In genomic region chr11:70688372-70688771, GRCm38 (mm10) we compare ENCODE assay signal across 8 mouse cellular contexts. TPM values are rescaled to one million over a fixed set of nuclear protein-coding genes. Genes with fewer than 3 reads are reported as not detected.
DNase-seq lines count a peak whose midpoint lies in the region; ATAC-seq and TF ChIP-seq lines count a peak whose summit lies in the region.

No protein-coding gene starts in this region.

- peak overlapping the region; percentile 78 for H3K9ac ChIP-seq in embryonic facial prominence, embryonic 12.5 days
- peak overlapping the region; percentile 71 for H3K9ac ChIP-seq in intestine, embryonic 14.5 days (ENCODE audit: low read length)
- peak overlapping the region; percentile 82 for H3K9ac ChIP-seq in neural tube, embryonic 12.5 days

- no peak for ATAC-seq in embryonic facial prominence, embryonic 12.5 days (ENCODE audit: insufficient number of reproducible peaks, insufficient read depth, low FRiP score, low TSS enrichment)
- no peak for ATAC-seq in intestine, embryonic 14.5 days (replicated peaks; ENCODE audit: low FRiP score, low TSS enrichment, low read depth)
- no peak for ATAC-seq in neural tube, embryonic 12.5 days (ENCODE audit: low FRiP score, low read depth)

- H3K9me3 ChIP-seq in embryonic facial prominence, embryonic 12.5 days, result no peaks in the 10 kb centered on the region
- H3K9me3 ChIP-seq in intestine, embryonic 14.5 days (ENCODE audit: control insufficient read depth, low read length), result no peaks in the 10 kb centered on the region
- H3K9me3 ChIP-seq in neural tube, embryonic 12.5 days, result no peaks in the 10 kb centered on the region

- peaks cover 20% of the 10 kb centered on the region for H3K36me3 ChIP-seq in embryonic facial prominence, embryonic 12.5 days
- peaks cover 21% of the 10 kb centered on the region for H3K36me3 ChIP-seq in intestine, embryonic 14.5 days (ENCODE audit: control insufficient read depth, insufficient read depth, low read length)
- peaks cover 23% of the 10 kb centered on the region for H3K36me3 ChIP-seq in neural tube, embryonic 12.5 days

- H3K4me1 ChIP-seq in embryonic facial prominence, embryonic 12.5 days, result peaks cover 17% of the 10 kb centered on the region
- H3K4me1 ChIP-seq in intestine, embryonic 14.5 days (replicated peaks; ENCODE audit: control insufficient read depth, insufficient read depth, low read length), result peaks cover 25% of the 10 kb centered on the region
- peaks cover 12% of the 10 kb centered on the region for H3K4me1 ChIP-seq in neural tube, embryonic 12.5 days

- no peak for DNase-seq in layer of hippocampus, adult 2 months (ENCODE audit: low spot score in 2 of 2)
- no peak for DNase-seq in layer of hippocampus, adult 9-10 months (ENCODE audit: low spot score)
- peak; percentile 56 for DNase-seq in intestine, embryonic 14.5 days (ENCODE audit: low spot score)
- no peak for DNase-seq in left cerebral cortex, postnatal 14 days (ENCODE audit: low spot score in 2 of 2)
- no peak for DNase-seq in gastrocnemius, postnatal 10 days
- DNase-seq in frontal cortex, postnatal 14 days (ENCODE audit: low spot score in 2 of 2), result no peak

- WGBS in embryonic facial prominence, embryonic 12.5 days, result 15% methylated on average over 8 of the region's 8 CpGs
- 18% methylated on average over 8 of the region's 8 CpGs for WGBS in intestine, embryonic 14.5 days
- WGBS in neural tube, embryonic 12.5 days, result 9% methylated on average over 8 of the region's 8 CpGs

- H3K27ac ChIP-seq in layer of hippocampus, adult 2 months, result peak overlapping the region; percentile 100
- no peak overlapping the region for H3K27ac ChIP-seq in embryonic facial prominence, embryonic 12.5 days
- H3K27ac ChIP-seq in intestine, embryonic 14.5 days (ENCODE audit: low read depth), result peak overlapping the region; percentile 77
- H3K27ac ChIP-seq in neural tube, embryonic 12.5 days, result no peak overlapping the region; the same call in 1 of the 2 replicates

- intact Hi-C loops in left cerebral cortex, postnatal 14 days (cut with DNase I), result loop anchor here (5.0 kb wide), 1 partner anchor 44 kb away; no protein-coding TSS in a partner anchor

- no peaks in the 10 kb centered on the region for H3K27me3 ChIP-seq in embryonic facial prominence, embryonic 12.5 days
- no peaks in the 10 kb centered on the region for H3K27me3 ChIP-seq in intestine, embryonic 14.5 days (replicated peaks; ENCODE audit: control insufficient read depth, insufficient read depth, low read length)
- H3K27me3 ChIP-seq in neural tube, embryonic 12.5 days (replicated peaks), result no peaks in the 10 kb centered on the region

- peak overlapping the region; percentile 94 for H3K4me3 ChIP-seq in layer of hippocampus, adult 2 months
- H3K4me3 ChIP-seq in embryonic facial prominence, embryonic 12.5 days, result peak overlapping the region; percentile 87
- peak overlapping the region; percentile 71 for H3K4me3 ChIP-seq in intestine, embryonic 14.5 days (ENCODE audit: low read depth, low read length)
- H3K4me3 ChIP-seq in neural tube, embryonic 12.5 days, result peak overlapping the region; percentile 78

- TF ChIP-seq CTCF in layer of hippocampus, adult 2 months (conservative IDR thresholded peaks at IDR 0.05), result no peak

- peak overlapping the region; percentile 90 for H3K4me2 ChIP-seq in embryonic facial prominence, embryonic 12.5 days (replicated peaks)
- peak overlapping the region; percentile 75 for H3K4me2 ChIP-seq in intestine, embryonic 14.5 days (ENCODE audit: low read length)
- H3K4me2 ChIP-seq in neural tube, embryonic 12.5 days (replicated peaks), result peak overlapping the region; percentile 91

RNA-seq across cellular contexts. Expression of gene Camta2, which starts 0.5 kb away (rescaled TPM):
- 100 to 1,000 TPM; 387 to 403 TPM for total RNA-seq in layer of hippocampus, adult 2 months (2021)
- polyA plus RNA-seq in embryonic facial prominence, embryonic 12.5 days (2016; fragmentation: Nextera tagmentation; extraction: Ambion mirVana), result 12.0 and 12.3 TPM in 2 replicates
- polyA plus RNA-seq in intestine, embryonic 14.5 days (2014; fragmentation: Nextera tagmentation; extraction: Ambion mirVana), result 16.2 and 17.2 TPM in 2 replicates
- polyA plus RNA-seq in neural tube, embryonic 12.5 days (2016; fragmentation: Nextera tagmentation; extraction: Ambion mirVana), result 15.2 and 16.7 TPM in 2 replicates
- total RNA-seq in left cerebral cortex, postnatal 14 days (2021), result 100 to 1,000 TPM; 217 to 223 TPM
- total RNA-seq in gastrocnemius, postnatal 10 days (2021), result 10 to 100 TPM; 20.6 to 21.8 TPM

RNA-seq across cellular contexts. Expression of gene Inca1, which starts 11.6 kb away (rescaled TPM):
- total RNA-seq in layer of hippocampus, adult 2 months (2021), result 1 to 10 TPM; 2.9 to 5.0 TPM
- polyA plus RNA-seq in embryonic facial prominence, embryonic 12.5 days (2016; fragmentation: Nextera tagmentation; extraction: Ambion mirVana), result 1.1 and 1.6 TPM in 2 replicates
- 1.5 and 1.6 TPM in 2 replicates for polyA plus RNA-seq in intestine, embryonic 14.5 days (2014; fragmentation: Nextera tagmentation; extraction: Ambion mirVana)
- 0.71 and 0.86 TPM in 2 replicates for polyA plus RNA-seq in neural tube, embryonic 12.5 days (2016; fragmentation: Nextera tagmentation; extraction: Ambion mirVana)
- 1 to 10 TPM; 1.4 to 1.6 TPM for total RNA-seq in left cerebral cortex, postnatal 14 days (2021)
- 1 to 10 TPM; 1.6 to 2.5 TPM for total RNA-seq in gastrocnemius, postnatal 10 days (2021)

RNA-seq across cellular contexts. Expression of gene Kif1c, which starts 12.0 kb away (rescaled TPM):
- 10 to 100 TPM; 76.5 to 89.8 TPM for total RNA-seq in layer of hippocampus, adult 2 months (2021)
- polyA plus RNA-seq in embryonic facial prominence, embryonic 12.5 days (2016; fragmentation: Nextera tagmentation; extraction: Ambion mirVana), result 2.8 and 3.0 TPM in 2 replicates
- 11.4 and 14.3 TPM in 2 replicates for polyA plus RNA-seq in intestine, embryonic 14.5 days (2014; fragmentation: Nextera tagmentation; extraction: Ambion mirVana)
- polyA plus RNA-seq in neural tube, embryonic 12.5 days (2016; fragmentation: Nextera tagmentation; extraction: Ambion mirVana), result 2.3 and 2.8 TPM in 2 replicates
- total RNA-seq in left cerebral cortex, postnatal 14 days (2021), result 10 to 100 TPM; 43.9 to 46.0 TPM
- total RNA-seq in gastrocnemius, postnatal 10 days (2021), result 100 to 1,000 TPM; 195 to 205 TPM

RNA-seq across cellular contexts. Expression of gene Spag7, which starts 19.2 kb away (rescaled TPM):
- 10 to 100 TPM; 50.8 to 54.7 TPM for total RNA-seq in layer of hippocampus, adult 2 months (2021)
- 143 and 149 TPM in 2 replicates for polyA plus RNA-seq in embryonic facial prominence, embryonic 12.5 days (2016; fragmentation: Nextera tagmentation; extraction: Ambion mirVana)
- 140 and 154 TPM in 2 replicates for polyA plus RNA-seq in intestine, embryonic 14.5 days (2014; fragmentation: Nextera tagmentation; extraction: Ambion mirVana)
- polyA plus RNA-seq in neural tube, embryonic 12.5 days (2016; fragmentation: Nextera tagmentation; extraction: Ambion mirVana), result 154 and 158 TPM in 2 replicates
- 10 to 100 TPM; 53.5 to 53.8 TPM for total RNA-seq in left cerebral cortex, postnatal 14 days (2021)
- 100 to 1,000 TPM; 131 to 133 TPM for total RNA-seq in gastrocnemius, postnatal 10 days (2021)

RNA-seq across cellular contexts. Expression of gene Eno3, which starts 31.4 kb away (rescaled TPM):
- 1 to 10 TPM; 6.6 to 7.9 TPM for total RNA-seq in layer of hippocampus, adult 2 months (2021)
- 20.1 and 27.9 TPM in 2 replicates for polyA plus RNA-seq in embryonic facial prominence, embryonic 12.5 days (2016; fragmentation: Nextera tagmentation; extraction: Ambion mirVana)
- 13.5 and 16.3 TPM in 2 replicates for polyA plus RNA-seq in intestine, embryonic 14.5 days (2014; fragmentation: Nextera tagmentation; extraction: Ambion mirVana)
- polyA plus RNA-seq in neural tube, embryonic 12.5 days (2016; fragmentation: Nextera tagmentation; extraction: Ambion mirVana), result 19.3 and 20.1 TPM in 2 replicates
- 1 to 10 TPM; 8.3 to 8.6 TPM for total RNA-seq in left cerebral cortex, postnatal 14 days (2021)
- 1,000 to 10,000 TPM; 5,193 to 5,983 TPM for total RNA-seq in gastrocnemius, postnatal 10 days (2021)

Comparison
In these comparisons a context has a peak if more than half of its experiments do, and no peak if none do; other contexts are left out.
1. H3K27ac ChIP-seq: peak in layer of hippocampus, adult 2 months (single experiment) and intestine, embryonic 14.5 days (single experiment); none in embryonic facial prominence, embryonic 12.5 days (single experiment) and neural tube, embryonic 12.5 days (single experiment).
2. RNA of gene Camta2, which starts 0.5 kb away (total RNA-seq): 387 to 403 TPM in layer of hippocampus, adult 2 months and 217 to 223 TPM in left cerebral cortex, postnatal 14 days; 20.6 to 21.8 TPM in gastrocnemius, postnatal 10 days; every median in the first group is over 4 times any median in the second.
3. Peak in every context shown above with its lines, with median percentiles within 50 percentile points of each other: H3K4me3 ChIP-seq, H3K4me2 ChIP-seq and H3K9ac ChIP-seq.